Mouse (Mus musculus) liver, postnatal 0 days (tissue): ENCODE data around the gene Mef2a.

Source experiments
- CTCF ChIP-seq: sonication (generic); IDR thresholded peaks from 2 replicates; pipeline ENCODE4 v1.5.1; 2016; ENCODE audit warnings: antibody characterized with exemption, low read depth
- EP300 ChIP-seq: IDR thresholded peaks from 2 replicates; pipeline ENCODE4 v1.6.1; 2016; ENCODE audit warnings: antibody characterized with exemption, low read depth, mild to moderate bottlenecking

DNA sequence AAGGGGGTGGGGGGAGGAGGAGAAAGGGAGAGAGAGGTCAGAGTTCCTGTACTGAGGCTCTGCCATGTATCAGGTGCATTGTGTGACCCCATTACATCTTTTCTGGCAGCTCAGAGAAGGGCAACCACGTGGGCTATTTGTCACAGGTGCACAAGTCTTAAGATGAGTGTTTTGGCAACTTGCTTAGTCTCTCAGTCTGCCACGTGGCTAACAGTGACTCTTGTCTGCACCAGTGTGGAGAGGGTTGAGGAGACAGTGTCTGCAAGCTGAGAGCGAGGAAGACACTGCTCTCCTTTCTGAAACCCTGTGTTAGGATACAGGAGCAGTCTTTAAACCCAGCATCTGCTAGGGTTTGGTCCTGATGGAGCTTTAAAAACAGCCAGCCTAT lies 48.4 kb upstream of the Mef2a start:
- TF ChIP-seq CTCF (no peak), EP300 (no peak)
